Mouse (Mus musculus): ENCODE data around the gene Hexa. TPM values are rescaled to one million over a fixed set of nuclear protein-coding genes. Genes with fewer than 3 reads are reported as not detected.
A peak's percentile ranks its signal among the peaks of the same experiment; 100 is the strongest.

Gene Hexa
- total RNA-seq, 2 experiments from 2014 or later: 47.8 to 51.0 TPM

GRCm38 (mm10) chr9:59577401-59577800, 38.1 kb downstream of the Hexa start:
- Histone ChIP-seq H3K27ac (peak overlapping the region; percentile 86), H3K4me3 (peak overlapping the region; percentile 61)
- no peak for DNase-seq (ENCODE audit: low spot score in 2 of 2)
- no peak for TF ChIP-seq CTCF (conservative IDR thresholded peaks at IDR 0.05)

DNA sequence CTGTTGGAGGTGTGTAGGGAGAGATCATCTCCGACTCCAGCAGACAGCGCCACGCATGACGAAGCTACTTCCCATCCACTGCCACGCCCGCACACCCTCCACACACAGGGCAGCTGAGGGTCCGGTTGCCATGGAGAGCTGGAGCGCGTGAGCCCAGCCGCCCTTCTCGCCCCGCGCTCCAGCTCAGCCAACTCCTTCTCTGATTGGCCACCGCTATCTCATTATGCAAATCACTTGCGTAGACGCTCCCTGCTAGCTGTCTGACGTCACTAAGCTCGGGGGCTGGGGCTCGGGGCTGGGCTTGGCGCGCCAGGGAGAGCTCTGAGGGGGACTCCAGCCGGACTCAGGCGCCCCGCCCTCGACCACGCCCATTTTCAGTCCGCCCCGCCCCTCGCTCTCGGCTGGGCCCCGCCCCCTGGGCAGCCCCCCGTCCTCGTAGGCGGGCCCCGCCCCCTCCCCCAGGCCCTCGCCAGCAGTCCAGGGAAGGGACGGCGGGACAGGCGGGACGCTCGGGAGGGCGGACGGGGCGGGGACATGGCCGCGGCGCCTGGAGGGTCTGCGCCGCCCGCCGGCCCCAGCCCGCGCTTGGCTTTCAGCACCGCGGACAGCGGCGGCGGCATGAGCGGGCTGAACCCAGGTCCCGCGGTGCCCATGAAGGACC, 38.6 kb downstream of the Hexa start, which contains the start of gene Celf6:
TSS of gene Celf6 (plus strand) at position 74 of the 661 bp plus-strand sequence.
- Histone ChIP-seq H3K27ac (peak within 1 kb of the TSS; percentile 86), H3K4me3 (peak within 1 kb of the TSS; percentile 61)
- no peak for TF ChIP-seq CTCF (conservative IDR thresholded peaks at IDR 0.05)
- DNase-seq (ENCODE audit: low spot score in 2 of 2): peak; percentile 90 to 96

DNA sequence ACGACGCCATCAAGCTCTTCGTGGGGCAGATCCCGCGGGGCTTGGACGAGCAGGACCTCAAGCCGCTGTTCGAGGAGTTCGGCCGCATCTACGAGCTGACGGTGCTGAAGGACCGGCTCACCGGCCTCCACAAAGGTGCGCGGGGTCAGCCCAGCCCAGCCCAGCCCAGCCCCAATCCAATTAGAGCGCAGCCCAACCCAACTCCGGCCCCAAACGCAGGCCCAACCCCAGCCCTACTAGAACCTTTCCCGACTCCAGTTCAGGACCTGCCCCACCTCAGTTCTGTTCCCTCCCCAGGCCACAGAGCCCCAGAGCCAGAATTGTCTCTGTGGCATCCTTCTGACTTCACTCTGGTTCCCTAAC, 39.1 kb downstream of the Hexa start:
- H3K27ac ChIP-seq: peak overlapping the region; percentile 80
- TF ChIP-seq CTCF (conservative IDR thresholded peaks at IDR 0.05): no peak
- H3K4me3 ChIP-seq: peak overlapping the region; percentile 61
- DNase-seq (ENCODE audit: low spot score in 2 of 2): no peak

- Histone ChIP-seq H3K4me3 (peak overlapping the region; percentile 33; the same call in 1 of the 2 replicates), H3K27ac (peak overlapping the region; percentile 28; the same call in 1 of the 2 replicates)
- peak; percentile 94 for TF ChIP-seq CTCF (conservative IDR thresholded peaks at IDR 0.05)
- DNase-seq (ENCODE audit: low spot score in 2 of 2): peak; percentile 83
These were observed 45.5 kb downstream of the Hexa start for GRCm38 (mm10) chr9:59584871-59585308.

DNA sequence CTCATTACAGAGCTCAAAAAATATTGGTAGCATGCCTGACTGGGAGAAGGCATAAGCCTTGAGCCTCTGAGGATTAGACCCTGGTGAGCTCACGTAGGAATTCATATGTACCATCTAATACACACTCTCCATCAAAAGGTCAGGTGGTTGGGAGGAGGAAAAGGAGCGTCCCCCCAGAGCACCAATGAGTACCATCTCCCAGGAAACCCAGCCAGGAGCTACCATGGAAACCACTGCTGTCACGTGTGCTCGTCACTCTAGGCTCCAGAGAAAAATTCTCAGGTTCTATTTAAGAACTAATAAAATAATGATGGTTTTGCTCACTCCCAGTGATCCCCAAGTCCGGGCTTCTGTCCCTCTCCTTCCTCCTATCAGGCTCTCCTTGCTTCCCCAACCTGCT, 48.9 kb downstream of the Hexa start:
- H3K27ac ChIP-seq: peak overlapping the region; percentile 99
- no peak for TF ChIP-seq CTCF (conservative IDR thresholded peaks at IDR 0.05)
- peak; percentile 35 to 61 for DNase-seq (ENCODE audit: low spot score in 2 of 2)
- H3K4me3 ChIP-seq: peak overlapping the region; percentile 40

DNA sequence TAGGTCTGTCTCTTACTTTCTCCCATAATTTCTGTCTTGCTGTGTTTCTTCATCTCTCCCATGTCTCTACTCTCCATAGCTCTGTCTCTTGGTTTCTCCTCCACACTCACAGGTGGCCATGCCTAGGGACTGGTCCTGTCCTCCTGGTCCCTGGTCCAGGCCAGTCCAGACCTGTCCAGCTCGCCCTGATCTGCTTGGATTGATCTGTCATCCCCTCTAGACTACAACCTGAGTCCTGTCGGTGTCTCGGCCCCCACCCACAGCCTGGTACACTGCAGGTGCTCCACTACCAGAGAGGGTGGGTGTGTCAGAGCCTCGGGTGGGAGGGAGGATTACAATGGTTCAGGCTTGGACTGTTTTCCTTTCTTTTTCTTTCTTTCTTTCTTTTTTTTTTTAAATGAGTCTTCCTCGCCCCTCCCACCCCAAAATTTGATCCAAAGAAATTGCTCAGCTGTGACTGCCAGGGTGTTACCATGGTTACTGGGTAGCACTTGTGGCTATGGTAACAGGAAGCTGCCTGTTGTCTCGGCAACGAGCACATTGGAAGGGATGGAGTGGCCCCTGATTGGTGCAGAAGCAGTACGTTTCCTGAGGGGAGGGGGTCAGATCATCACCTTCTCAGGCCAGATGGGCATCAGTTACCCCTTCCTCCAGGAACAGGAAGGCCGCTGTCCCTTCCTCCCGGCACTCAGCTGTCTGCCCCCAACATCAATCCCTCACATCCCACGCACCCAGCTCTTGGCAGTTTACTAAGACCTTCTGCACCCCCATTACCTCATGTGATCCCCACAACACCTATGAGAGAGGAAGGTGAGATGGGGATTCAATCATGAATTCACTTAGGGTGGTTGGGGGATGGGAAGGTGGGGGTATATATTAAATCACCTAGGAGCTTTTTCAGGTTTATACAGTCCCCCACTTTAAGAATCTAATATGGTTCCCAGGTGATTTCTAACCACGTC, 49.7 kb downstream of the Hexa start:
- peak; percentile 74 to 94 for DNase-seq (ENCODE audit: low spot score in 2 of 2)
- TF ChIP-seq CTCF (conservative IDR thresholded peaks at IDR 0.05): no peak
- Histone ChIP-seq H3K27ac (peak overlapping the region; percentile 99), H3K4me3 (peak overlapping the region; percentile 40)

DNA sequence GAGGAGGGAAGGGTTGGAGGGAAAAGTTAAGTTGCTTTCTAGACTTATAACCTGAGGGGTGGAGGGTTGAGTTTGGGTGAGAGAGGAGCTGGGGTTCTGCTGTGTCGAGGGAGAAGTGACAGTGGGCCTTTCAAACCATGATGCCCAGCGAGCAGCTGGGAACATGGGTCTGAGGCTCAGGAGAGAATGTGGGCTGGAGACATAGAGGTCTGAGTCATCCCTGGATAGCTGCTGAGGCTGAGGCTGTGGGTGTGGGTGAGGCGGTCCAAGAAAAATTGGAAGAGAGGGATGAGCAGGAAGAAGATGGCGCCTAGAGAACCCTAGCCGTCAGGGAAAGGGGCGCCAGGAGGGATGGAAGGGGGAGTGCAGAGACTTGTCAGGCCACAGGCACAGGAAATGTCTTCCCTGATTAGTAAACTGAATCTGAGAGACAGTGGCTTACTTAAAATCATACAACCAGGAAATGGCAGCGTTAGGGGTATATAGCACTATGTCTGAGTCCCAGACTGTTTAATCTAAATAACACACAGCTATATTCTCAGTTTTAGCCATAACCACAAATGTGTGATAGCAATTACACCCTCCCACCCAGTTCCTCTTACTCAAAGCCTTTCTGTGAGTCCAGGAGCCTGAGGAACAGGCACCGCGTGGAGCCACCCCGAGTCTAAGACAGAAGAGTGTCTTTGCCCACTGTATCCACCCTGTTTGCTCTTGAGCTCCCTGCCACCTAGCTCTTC, 50.5 kb downstream of the Hexa start:
- no peak for TF ChIP-seq CTCF (conservative IDR thresholded peaks at IDR 0.05)
- peak overlapping the region; percentile 35; the same call in 1 of the 2 replicates for H3K4me3 ChIP-seq
- peak overlapping the region; percentile 99 for H3K27ac ChIP-seq
- peak; percentile 41 to 56 for DNase-seq (ENCODE audit: low spot score in 2 of 2)

DNA sequence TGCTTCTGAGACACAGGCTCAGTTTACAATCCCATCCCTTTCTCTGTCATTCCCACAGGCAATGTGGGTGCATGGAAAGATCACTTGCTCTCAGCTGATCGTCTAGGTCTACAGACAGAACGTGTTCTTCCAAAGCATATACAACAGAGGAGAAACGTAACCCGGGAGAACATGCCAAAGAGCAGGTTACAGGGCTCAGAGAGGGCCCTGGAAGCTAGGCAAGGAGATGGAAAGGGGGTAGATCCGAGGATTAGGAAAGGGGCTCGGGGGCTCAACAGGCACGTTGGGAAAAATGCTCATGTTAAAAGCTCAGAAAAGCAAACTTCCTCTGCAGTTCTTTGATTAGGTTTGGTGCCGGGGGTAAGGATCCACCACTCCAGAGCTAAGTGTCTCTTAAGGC, 62.3 kb downstream of the Hexa start:
- no peak overlapping the region for H3K27ac ChIP-seq
- no peak for DNase-seq (ENCODE audit: low spot score in 2 of 2)
- no peak for TF ChIP-seq CTCF (conservative IDR thresholded peaks at IDR 0.05)
- H3K4me3 ChIP-seq: no peak overlapping the region

DNA sequence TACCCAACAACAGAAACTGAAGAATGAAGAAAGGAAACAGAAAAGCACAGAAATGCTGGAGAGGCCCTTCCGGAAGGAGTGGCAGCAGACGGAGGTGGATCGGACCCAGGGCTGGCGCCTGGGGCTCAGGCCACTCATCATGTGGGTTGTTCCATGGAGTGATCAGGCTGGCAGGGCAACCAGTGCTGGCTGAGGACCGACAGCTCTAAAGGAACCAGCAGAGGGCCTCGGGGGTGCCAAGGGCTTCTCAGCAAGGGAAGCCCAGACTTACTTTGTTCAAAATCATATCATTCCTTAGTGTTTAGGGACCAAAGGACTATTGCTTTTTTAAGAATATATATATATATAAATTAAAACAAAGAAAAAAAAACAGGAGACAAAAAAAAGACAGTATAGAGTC, 66.6 kb downstream of the Hexa start:
- no peak for DNase-seq (ENCODE audit: low spot score in 2 of 2)
- H3K27ac ChIP-seq: no peak overlapping the region
- H3K4me3 ChIP-seq: no peak overlapping the region
- TF ChIP-seq CTCF (conservative IDR thresholded peaks at IDR 0.05): peak; percentile 54

GRCm38 (mm10) chr9:59610950-59611349, 71.6 kb downstream of the Hexa start:
- H3K27ac ChIP-seq: no peak overlapping the region
- DNase-seq (ENCODE audit: low spot score in 2 of 2): no peak
- no peak overlapping the region for H3K4me3 ChIP-seq
- TF ChIP-seq CTCF (conservative IDR thresholded peaks at IDR 0.05): no peak

Other genes with a start within 250 kb of the Hexa start
- gene Adpgk, start 248.0 kb upstream of the Hexa start, total RNA-seq (2021): 10 to 100 TPM; 16.2 to 16.8 TPM
- gene Bbs4, start 186.0 kb upstream of the Hexa start, total RNA-seq (2021): 10 to 100 TPM; 38.8 to 42.2 TPM
- gene Arih1, start 52.9 kb upstream of the Hexa start, total RNA-seq (2021): 100 to 1,000 TPM; 106 TPM
- 1 to 10 TPM; 2.4 to 2.8 TPM for gene Tmem202, start 307 bp downstream of the Hexa start, total RNA-seq (2021)
- gene Celf6, start 38.4 kb downstream of the Hexa start, total RNA-seq (2021): 10 to 100 TPM; 25.2 to 30.4 TPM
- 100 to 1,000 TPM; 129 to 132 TPM for gene Parp6, start 77.7 kb downstream of the Hexa start, total RNA-seq (2021)
- 1,000 to 10,000 TPM; 1,301 to 1,421 TPM for gene Pkm, start 116.8 kb downstream of the Hexa start, total RNA-seq (2021)
- 1 to 10 TPM; 5.7 to 7.5 TPM for gene Gramd2, start 140.6 kb downstream of the Hexa start, total RNA-seq (2021)
- gene Senp8, start 211.2 kb downstream of the Hexa start, total RNA-seq (2021): 1 to 10 TPM; 8.4 to 8.6 TPM
- gene Myo9a, start 211.4 kb downstream of the Hexa start, total RNA-seq (2021): 10 to 100 TPM; 70.0 to 71.1 TPM

Measured in layer of hippocampus, adult 2 months (tissue).